Mouse (Mus musculus) midbrain, embryonic 12.5 days (tissue): ENCODE data around the gene Shc3. TPM values are rescaled to one million over a fixed set of nuclear protein-coding genes. Genes with fewer than 3 reads are reported as not detected.

ENCODE experiments used
- ATAC-seq: fragments of 200-750 bp; cut with Nextera tagmentation; 2 replicates; pipeline ENCODE4 v1.8.0; 2017; ENCODE audit warnings: low read depth, moderate TSS enrichment, moderate library complexity; ENCODE audit not compliant: low FRiP score
- H3K27ac ChIP-seq: fragments of 300-500 bp; sonication (generic); replicated peaks from 2 replicates; pipeline ENCODE4 v1.5.1; 2016; ENCODE audit warnings: mild to moderate bottlenecking
- H3K27me3 ChIP-seq: fragments of 300-500 bp; sonication (generic); 2 replicates; pipeline ENCODE4 v1.6.1; 2016; ENCODE audit warnings: mild to moderate bottlenecking
- H3K36me3 ChIP-seq: fragments of 300-500 bp; sonication (generic); 2 replicates; pipeline ENCODE4 v1.6.1; 2016
- H3K4me1 ChIP-seq: fragments of 300-500 bp; sonication (generic); 2 replicates; pipeline ENCODE4 v1.6.1; 2016
- H3K4me2 ChIP-seq: fragments of 300-500 bp; sonication (generic); replicated peaks from 2 replicates; pipeline ENCODE4 v1.6.1; 2016; ENCODE audit warnings: mild to moderate bottlenecking, moderate library complexity
- H3K4me3 ChIP-seq: fragments of 300-500 bp; sonication (generic); 2 replicates; pipeline ENCODE4 v1.5.1; 2016; ENCODE audit warnings: mild to moderate bottlenecking
- H3K9ac ChIP-seq: fragments of 300-500 bp; sonication (generic); replicated peaks from 2 replicates; pipeline ENCODE4 v1.6.1; 2016; ENCODE audit warnings: mild to moderate bottlenecking, moderate library complexity
- H3K9me3 ChIP-seq: fragments of 300-500 bp; sonication (generic); 2 replicates; pipeline ENCODE4 v1.6.1; 2016; ENCODE audit warnings: mild to moderate bottlenecking
- WGBS: fragments of 180-500 bp; shearing (Covaris S2); methylation state at CpG from one replicate; pipeline ENCODE4 v1.1.7; 2016; 5-methylcytosine and 5-hydroxymethylcytosine counted together
- polyA plus RNA-seq: library from polyadenylated mRNA; unstranded; fragments of >200 nt; fragmentation: Nextera tagmentation; extraction: Ambion mirVana; gene quantifications from 2 replicates; pipeline ENCODE4 v1.2.1, GENCODE M21; 2016

The Shc3 gene
- polyA plus RNA-seq, result 7.9 and 8.3 TPM in 2 replicates

- H3K4me1 ChIP-seq, result peaks cover 54% of the 10 kb centered on the region
- no peaks in the 10 kb centered on the region for H3K36me3 ChIP-seq
- peak; percentile 93 for ATAC-seq
- WGBS, result under 1% methylated on average over 36 of the region's 36 CpGs
- no peaks in the 10 kb centered on the region for H3K9me3 ChIP-seq
- H3K4me3 ChIP-seq, result peak within 1 kb of the TSS; percentile 50
- H3K27me3 ChIP-seq, result peaks cover 65% of the 10 kb centered on the region
- H3K9ac ChIP-seq, result peak within 1 kb of the TSS; percentile 58
- H3K4me2 ChIP-seq, result peak within 1 kb of the TSS; percentile 59
- peak within 1 kb of the TSS; percentile 90 for H3K27ac ChIP-seq
Measured at GRCm38 (mm10) chr13:51568911-51569684, at the start of gene Shc3. TSS of gene Shc3 (minus strand) at chr13:51569419.

- H3K4me2 ChIP-seq, result no peak overlapping the region
- H3K36me3 ChIP-seq, result no peaks in the 10 kb centered on the region
- ATAC-seq, result no peak; the same call in 1 of the 2 replicates
- peaks cover 16% of the 10 kb centered on the region for H3K4me1 ChIP-seq
- no peak overlapping the region for H3K9ac ChIP-seq
- WGBS, result 19% methylated on average over 7 of the region's 9 CpGs
- H3K4me3 ChIP-seq, result no peak overlapping the region
- no peaks in the 10 kb centered on the region for H3K9me3 ChIP-seq
- H3K27ac ChIP-seq, result no peak overlapping the region
- H3K27me3 ChIP-seq, result no peaks in the 10 kb centered on the region
Measured at GRCm38 (mm10) chr13:51618602-51619001, 49.4 kb upstream of the Shc3 start.

DNA sequence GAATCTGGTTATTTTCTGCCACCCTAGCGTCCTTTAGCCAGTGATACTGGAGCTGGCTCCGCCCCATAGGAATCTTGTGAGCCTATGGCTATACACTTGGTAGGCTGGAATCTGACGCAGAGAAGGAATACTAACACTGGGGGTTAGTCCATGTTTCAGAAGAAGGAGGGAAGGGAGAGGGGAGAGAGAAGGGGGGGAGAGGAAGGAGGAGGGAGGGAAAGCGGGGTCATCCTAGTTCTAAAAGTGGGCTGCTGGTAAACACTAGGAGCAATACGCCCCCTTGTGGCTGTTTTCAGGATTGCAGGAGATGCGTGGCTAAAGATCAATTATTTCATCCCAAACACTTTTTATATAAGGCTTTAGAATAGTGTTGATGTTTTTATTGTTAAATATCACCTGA lies 48.6 kb upstream of the Shc3 start:
- Histone ChIP-seq H3K4me3 (no peak overlapping the region), H3K27me3 (no peaks in the 10 kb centered on the region), H3K36me3 (no peaks in the 10 kb centered on the region), H3K4me1 (peaks cover 16% of the 10 kb centered on the region), H3K4me2 (no peak overlapping the region), H3K9me3 (no peaks in the 10 kb centered on the region), H3K9ac (no peak overlapping the region), H3K27ac (no peak overlapping the region)
- WGBS, result 18% methylated on average over 6 of the region's 6 CpGs
- 0 out of 2 replicates have a peak, but pooled peaks have one; percentile 41 for ATAC-seq

DNA sequence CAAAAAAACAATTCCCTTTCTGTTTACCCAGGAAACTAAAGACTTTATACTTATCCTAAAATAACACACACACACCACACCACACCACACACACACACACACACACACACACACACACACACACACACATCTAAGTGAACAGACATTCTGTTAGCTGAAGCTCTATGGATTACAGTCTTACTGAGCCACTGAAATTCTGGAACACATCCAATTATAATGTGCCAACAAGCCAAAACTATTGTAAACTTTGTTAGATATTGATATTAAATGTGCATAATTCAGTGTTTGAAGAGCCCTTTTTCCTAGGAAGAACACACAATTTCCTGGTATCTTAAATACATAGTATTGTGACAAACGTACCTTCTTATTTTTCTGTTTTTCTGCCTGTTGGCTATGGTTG lies 48.1 kb upstream of the Shc3 start:
- no peak overlapping the region for H3K27ac ChIP-seq
- H3K27me3 ChIP-seq, result no peaks in the 10 kb centered on the region
- 63% methylated on average over 1 of the region's 1 CpGs for WGBS
- H3K36me3 ChIP-seq, result no peaks in the 10 kb centered on the region
- no peak overlapping the region for H3K4me3 ChIP-seq
- no peaks in the 10 kb centered on the region for H3K9me3 ChIP-seq
- peaks cover 16% of the 10 kb centered on the region for H3K4me1 ChIP-seq
- H3K9ac ChIP-seq, result no peak overlapping the region
- no peak overlapping the region for H3K4me2 ChIP-seq
- no peak for ATAC-seq

DNA sequence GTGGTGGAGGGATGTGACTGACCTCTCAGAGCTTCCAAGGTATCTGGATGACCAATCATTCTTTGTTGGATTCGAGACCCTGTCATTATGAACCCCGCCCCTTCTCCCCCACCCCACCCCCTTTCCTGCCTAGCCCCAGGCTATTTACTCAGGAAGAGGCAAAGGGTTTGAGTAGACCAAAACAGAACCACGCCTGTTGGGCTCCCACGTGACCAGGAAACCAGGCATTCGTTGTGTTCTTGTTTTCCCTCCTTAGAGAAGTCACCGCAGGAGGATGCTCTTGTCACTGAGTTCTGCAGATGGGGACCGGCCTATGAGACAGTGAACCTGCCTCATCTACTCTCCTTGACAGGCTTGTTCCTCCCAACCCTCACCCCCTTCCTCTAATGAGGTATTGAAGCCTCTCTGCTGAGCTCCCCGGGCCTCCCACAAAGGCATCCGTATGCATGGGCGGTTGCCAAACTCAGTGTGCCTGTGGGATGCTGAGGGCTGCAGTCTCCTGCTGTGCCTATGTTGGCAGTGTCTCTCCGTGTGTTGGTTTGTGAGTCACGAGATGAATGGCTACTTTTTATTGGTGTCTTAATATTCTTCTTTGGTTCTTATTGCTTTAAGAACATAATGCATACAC lies 47.3 kb upstream of the Shc3 start:
- Histone ChIP-seq H3K9me3 (no peaks in the 10 kb centered on the region), H3K9ac (no peak overlapping the region), H3K4me3 (no peak overlapping the region), H3K4me2 (0 out of 2 replicates have a peak overlapping the region, but pooled peaks have one; percentile 7), H3K27ac (no peak overlapping the region), H3K4me1 (peaks cover 16% of the 10 kb centered on the region), H3K36me3 (no peaks in the 10 kb centered on the region), H3K27me3 (no peaks in the 10 kb centered on the region)
- ATAC-seq, result peak; percentile 71
- 15% methylated on average over 12 of the region's 12 CpGs for WGBS

DNA sequence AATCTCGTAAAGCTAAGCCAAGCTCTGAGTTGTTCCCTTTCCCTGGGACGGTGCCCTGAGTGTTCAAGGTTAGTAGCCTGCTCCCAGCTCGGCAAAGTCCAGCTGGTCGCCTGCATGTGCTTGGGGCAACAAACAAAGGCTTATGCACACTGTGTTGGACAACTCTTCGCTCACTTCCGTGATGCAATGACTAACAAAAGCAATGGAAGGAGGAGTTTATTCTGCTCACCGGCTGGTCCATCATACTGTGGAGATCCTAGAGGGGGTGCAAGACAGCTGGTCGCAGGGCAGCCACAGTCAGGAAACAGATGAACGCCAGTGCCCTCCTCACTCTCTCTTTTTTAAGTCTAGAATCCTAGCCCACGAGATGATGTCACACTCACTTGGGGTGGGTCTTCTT lies 46.6 kb upstream of the Shc3 start:
- Histone ChIP-seq H3K27ac (no peak overlapping the region), H3K9me3 (no peaks in the 10 kb centered on the region), H3K9ac (no peak overlapping the region), H3K4me2 (no peak overlapping the region), H3K4me3 (no peak overlapping the region), H3K36me3 (no peaks in the 10 kb centered on the region), H3K27me3 (no peaks in the 10 kb centered on the region), H3K4me1 (peaks cover 19% of the 10 kb centered on the region)
- WGBS, result 76% methylated on average over 10 of the region's 10 CpGs
- ATAC-seq, result no peak

DNA sequence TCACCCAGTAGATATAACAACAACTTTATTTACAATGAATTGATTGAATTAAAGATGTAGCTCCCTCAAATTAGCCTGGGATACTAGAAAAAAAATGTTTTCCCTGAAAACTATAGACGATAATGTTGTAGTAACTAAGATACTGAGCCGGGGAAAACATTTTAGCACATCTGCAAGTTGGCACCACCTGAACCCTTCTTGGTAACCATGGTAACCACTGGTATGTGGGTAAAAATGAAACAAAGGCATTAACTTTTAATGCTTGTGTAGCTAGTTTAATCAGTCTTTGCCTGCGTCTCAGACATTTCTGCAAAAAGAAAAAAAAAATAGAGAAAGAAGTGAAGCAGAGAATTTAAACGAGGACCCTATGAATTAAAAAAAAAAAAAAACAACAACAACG lies 42.3 kb upstream of the Shc3 start:
- 45% methylated on average over 5 of the region's 5 CpGs for WGBS
- ATAC-seq, result no peak
- Histone ChIP-seq H3K9me3 (no peaks in the 10 kb centered on the region), H3K9ac (no peak overlapping the region), H3K4me3 (no peak overlapping the region), H3K4me1 (peaks cover 7% of the 10 kb centered on the region), H3K4me2 (no peak overlapping the region), H3K36me3 (no peaks in the 10 kb centered on the region), H3K27ac (no peak overlapping the region), H3K27me3 (no peaks in the 10 kb centered on the region; the same call in 1 of the 2 replicates)

- no peaks in the 10 kb centered on the region; the same call in 1 of the 2 replicates for H3K27me3 ChIP-seq
- no peaks in the 10 kb centered on the region for H3K9me3 ChIP-seq
- no peak overlapping the region for H3K9ac ChIP-seq
- 18% methylated on average over 9 of the region's 9 CpGs for WGBS
- H3K4me2 ChIP-seq, result no peak overlapping the region
- no peak overlapping the region for H3K27ac ChIP-seq
- ATAC-seq, result no peak
- H3K4me3 ChIP-seq, result no peak overlapping the region
- no peaks in the 10 kb centered on the region for H3K36me3 ChIP-seq
- 0 out of 2 replicates have a peak, but pooled peaks cover 3% of the 10 kb centered on the region for H3K4me1 ChIP-seq
Measured at GRCm38 (mm10) chr13:51611060-51611459, 41.8 kb upstream of the Shc3 start.

DNA sequence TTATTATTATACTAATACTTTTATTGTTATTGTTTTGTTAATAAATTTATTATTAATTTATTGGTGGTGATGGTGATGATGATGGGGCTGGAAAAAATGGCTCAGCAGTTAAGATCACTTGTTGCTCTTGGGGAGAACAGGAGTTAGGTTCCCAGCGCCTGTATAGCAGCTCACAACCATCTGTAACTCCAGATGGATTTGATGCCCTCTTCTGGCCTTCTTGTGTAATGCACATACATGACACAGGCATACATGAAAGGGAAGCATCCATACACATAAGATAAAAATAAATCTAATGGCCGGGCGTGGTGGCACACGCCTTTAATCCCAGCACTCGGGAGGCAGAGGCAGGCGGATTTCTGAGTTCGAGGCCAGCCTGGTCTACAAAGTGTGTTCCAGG lies 40.0 kb upstream of the Shc3 start:
- ATAC-seq, result no peak
- 96% methylated on average over 7 of the region's 7 CpGs for WGBS
- H3K9me3 ChIP-seq, result no peaks in the 10 kb centered on the region
- no peaks in the 10 kb centered on the region; the same call in 1 of the 2 replicates for H3K27me3 ChIP-seq
- peaks cover 4% of the 10 kb centered on the region; the same call in 1 of the 2 replicates for H3K4me1 ChIP-seq
- no peak overlapping the region for H3K4me2 ChIP-seq
- H3K9ac ChIP-seq, result no peak overlapping the region
- no peaks in the 10 kb centered on the region for H3K36me3 ChIP-seq
- H3K27ac ChIP-seq, result no peak overlapping the region
- no peak overlapping the region for H3K4me3 ChIP-seq

DNA sequence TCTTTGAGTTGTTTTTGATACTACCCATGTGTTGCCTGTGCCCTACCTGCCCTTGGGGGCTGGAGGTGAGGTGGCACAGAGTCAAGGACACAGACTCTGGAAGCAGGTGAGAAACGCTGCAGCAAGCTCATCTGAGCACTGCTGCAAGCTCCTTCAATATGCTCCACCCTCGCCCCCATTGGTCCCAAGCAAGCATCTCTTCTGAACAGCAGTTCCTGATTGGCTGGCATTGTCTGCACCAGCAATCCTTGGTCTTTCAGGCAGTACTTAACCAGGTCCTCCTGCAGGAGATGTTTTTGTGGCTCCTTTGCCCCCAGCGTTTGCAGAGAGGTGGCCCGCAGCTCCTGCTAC lies 34.6 kb upstream of the Shc3 start:
- no peaks in the 10 kb centered on the region for H3K36me3 ChIP-seq
- H3K4me2 ChIP-seq, result peak overlapping the region; percentile 42
- 0 out of 2 replicates have a peak overlapping the region, but pooled peaks have one; percentile 20 for H3K27ac ChIP-seq
- 0 out of 2 replicates have a peak, but pooled peaks have one; percentile 28 for ATAC-seq
- 39% methylated on average over 4 of the region's 4 CpGs for WGBS
- no peaks in the 10 kb centered on the region; the same call in 1 of the 2 replicates for H3K27me3 ChIP-seq
- H3K4me1 ChIP-seq, result peaks cover 17% of the 10 kb centered on the region
- H3K9ac ChIP-seq, result no peak overlapping the region
- 0 out of 2 replicates have a peak overlapping the region, but pooled peaks have one; percentile 26 for H3K4me3 ChIP-seq
- no peaks in the 10 kb centered on the region for H3K9me3 ChIP-seq

- Histone ChIP-seq H3K4me1 (peaks cover 17% of the 10 kb centered on the region), H3K4me2 (peak overlapping the region; percentile 42), H3K36me3 (no peaks in the 10 kb centered on the region), H3K9ac (no peak overlapping the region), H3K27ac (0 out of 2 replicates have a peak overlapping the region, but pooled peaks have one; percentile 20), H3K9me3 (no peaks in the 10 kb centered on the region), H3K4me3 (peak overlapping the region; percentile 26), H3K27me3 (no peaks in the 10 kb centered on the region; the same call in 1 of the 2 replicates)
- WGBS, result 25% methylated on average over 16 of the region's 16 CpGs
- ATAC-seq, result peak; percentile 83
Measured at GRCm38 (mm10) chr13:51603221-51603893, 34.1 kb upstream of the Shc3 start.
